Mouse (Mus musculus) intestine, embryonic 14.5 days (tissue): Measurements from ENCODE around the gene A430089I19Rik. TPM values are rescaled to one million over a fixed set of nuclear protein-coding genes. Genes with fewer than 3 reads are reported as not detected.
"Not testable (repeated sequence)": the region's sequence is repeated elsewhere in the genome, so short reads cannot be mapped to it uniquely, and the experiment has no call there.

Experiments used
- ATAC-seq: fragments of 200-750 bp; cut with Nextera tagmentation; replicated peaks from 2 replicates; pipeline ENCODE4 v1.8.0; 2017; ENCODE audit warnings: low read depth, moderate number of reproducible peaks, moderate TSS enrichment, moderate library complexity; ENCODE audit not compliant: low FRiP score, low TSS enrichment
- DNase-seq: peaks from one replicate; pipeline ENCODE4 v3.0.0-alpha.2; 2018; ENCODE audit warnings: low spot score
- H3K27ac ChIP-seq: fragments of 300-500 bp; sonication (generic); 2 replicates; pipeline ENCODE4 v1.5.1; 2014; ENCODE audit warnings: low read depth, mild to moderate bottlenecking, control low read depth
- H3K27me3 ChIP-seq: fragments of 300-500 bp; sonication (generic); replicated peaks from 2 replicates; pipeline ENCODE4 v1.6.1; 2014; ENCODE audit warnings: low read length, control low read depth; ENCODE audit not compliant: control insufficient read depth, insufficient read depth
- H3K36me3 ChIP-seq: fragments of 300-500 bp; sonication (generic); 2 replicates; pipeline ENCODE4 v1.6.1; 2014; ENCODE audit warnings: low read length, control low read depth; ENCODE audit not compliant: control insufficient read depth, insufficient read depth
- H3K4me1 ChIP-seq: fragments of 300-500 bp; sonication (generic); replicated peaks from 2 replicates; pipeline ENCODE4 v1.6.1; 2014; ENCODE audit warnings: low read length, control low read depth, mixed read lengths; ENCODE audit not compliant: control insufficient read depth, insufficient read depth
- H3K4me2 ChIP-seq: fragments of 300-500 bp; sonication (generic); 2 replicates; pipeline ENCODE4 v1.6.1; 2014; ENCODE audit warnings: low read length
- H3K4me3 ChIP-seq: fragments of 300-500 bp; sonication (generic); 2 replicates; pipeline ENCODE4 v1.5.1; 2014; ENCODE audit warnings: low read depth, low read length, control low read depth, mixed read lengths
- H3K9ac ChIP-seq: fragments of 300-500 bp; sonication (generic); 2 replicates; pipeline ENCODE4 v1.6.1; 2014; ENCODE audit warnings: mild to moderate bottlenecking, low read length
- H3K9me3 ChIP-seq: fragments of 300-500 bp; sonication (generic); 2 replicates; pipeline ENCODE4 v1.6.1; 2016; ENCODE audit warnings: low read length, control low read depth; ENCODE audit not compliant: control insufficient read depth
- WGBS: fragments of 180-500 bp; shearing (Covaris S2); extraction: QIAGEN DNeasy Blood & Tissue Kit; methylation state at CpG from one replicate; pipeline ENCODE4 v1.1.7; 2014; 5-methylcytosine and 5-hydroxymethylcytosine counted together
- polyA plus RNA-seq: library from polyadenylated mRNA; unstranded; fragments of >200 nt; fragmentation: Nextera tagmentation; extraction: Ambion mirVana; gene quantifications from 2 replicates; pipeline ENCODE4 v1.2.1, GENCODE M21; 2014

Gene A430089I19Rik
- polyA plus RNA-seq = not detected in 2 replicates

GRCm38 (mm10) chr5:94306696-94307095 lies at the start of gene A430089I19Rik:
A430089I19Rik (minus strand) TSS chr5:94306796.
- not testable (repeated sequence) for DNase-seq, H3K27ac ChIP-seq, H3K27me3 ChIP-seq, H3K9me3 ChIP-seq, H3K4me2 ChIP-seq, H3K4me1 ChIP-seq, H3K9ac ChIP-seq, H3K4me3 ChIP-seq, H3K36me3 ChIP-seq, ATAC-seq
- 94% methylated on average over 1 of the region's 1 CpGs for WGBS

- ATAC-seq = not testable (repeated sequence)
- WGBS = no CpG with 5 or more reads among the region's 2 CpGs
Observed at GRCm38 (mm10) chr5:94339449-94339848, 32.9 kb upstream of the A430089I19Rik start, which contains the start of gene AA792892. AA792892 (plus strand) TSS chr5:94339749.

GRCm38 (mm10) chr5:94314135-94314534 lies 7.5 kb upstream of the A430089I19Rik start, which contains the start of gene Gm6502:
Gm6502 (plus strand) TSS chr5:94314435.
- H3K4me2 ChIP-seq, H3K4me1 ChIP-seq, H3K36me3 ChIP-seq, ATAC-seq, H3K9ac ChIP-seq, H3K27ac ChIP-seq, H3K27me3 ChIP-seq, H3K4me3 ChIP-seq, DNase-seq, H3K9me3 ChIP-seq: not testable (repeated sequence)
- no CpG with 5 or more reads among the region's 2 CpGs for WGBS

More at GRCm38 (mm10) chr5:94339449-94339848, 32.9 kb upstream of the A430089I19Rik start, which contains the start of gene AA792892:
- H3K4me3 ChIP-seq, H3K27me3 ChIP-seq, H3K9me3 ChIP-seq, H3K36me3 ChIP-seq, H3K9ac ChIP-seq, H3K4me1 ChIP-seq, H3K4me2 ChIP-seq, H3K27ac ChIP-seq, DNase-seq: not testable (repeated sequence)

Other genes starting within 250 kb of the A430089I19Rik start
- not detected in 2 replicates for gene BC061212, start 236.3 kb downstream of the A430089I19Rik start, polyA plus RNA-seq
- not detected in 2 replicates for gene Gm6351, start 230.4 kb downstream of the A430089I19Rik start, polyA plus RNA-seq
- gene Gm3106, start 88.8 kb downstream of the A430089I19Rik start, polyA plus RNA-seq = not detected in 2 replicates
- not detected in 2 replicates for gene Gm6502, start 7.6 kb upstream of the A430089I19Rik start, polyA plus RNA-seq
- gene AA792892, start 33.0 kb upstream of the A430089I19Rik start, polyA plus RNA-seq = not detected in 2 replicates
- gene Gm7682, start 139.0 kb upstream of the A430089I19Rik start, polyA plus RNA-seq = not detected in 2 replicates
- gene Gm3139, start 219.5 kb upstream of the A430089I19Rik start, polyA plus RNA-seq = not detected in 2 replicates